Mouse (Mus musculus) c-Kit-negative CD71-positive TER-119-positive erythroid progenitor cells, embryonic 14.5 days (primary cell): ENCODE measurements at regions not wholly inside any gene's neighbourhood (a gene's known extent, or its start where the extent isn't known, plus 50 kb on each side); places are given as distances from the start of the nearest gene placed in this dataset.

ENCODE experiments used
- DNase-seq: peaks from one replicate; pipeline ENCODE4 v3.0.0-alpha.2; 2013; ENCODE audit warnings: low read depth, low spot score

DNA sequence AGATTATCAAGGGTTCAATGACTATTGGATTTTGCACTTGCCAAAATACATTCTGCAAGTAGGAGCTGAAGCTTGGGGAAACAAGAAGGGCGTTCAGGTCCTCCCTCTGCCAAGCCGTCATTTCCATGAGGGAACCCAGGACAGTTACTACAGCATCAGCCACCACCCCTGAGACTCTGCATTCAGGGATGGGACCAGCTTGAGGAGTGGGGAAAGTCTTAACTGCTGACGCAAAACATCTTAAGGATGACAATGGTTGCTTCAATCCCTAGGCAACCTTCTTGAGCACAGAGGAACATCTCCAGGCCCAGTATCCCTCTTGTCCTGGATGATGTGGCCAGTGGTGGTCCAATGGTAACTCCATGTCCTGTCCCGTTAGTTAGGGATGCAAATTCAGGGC is 137.2 kb upstream of the Noct start:
- DNase-seq = no peak

DNA sequence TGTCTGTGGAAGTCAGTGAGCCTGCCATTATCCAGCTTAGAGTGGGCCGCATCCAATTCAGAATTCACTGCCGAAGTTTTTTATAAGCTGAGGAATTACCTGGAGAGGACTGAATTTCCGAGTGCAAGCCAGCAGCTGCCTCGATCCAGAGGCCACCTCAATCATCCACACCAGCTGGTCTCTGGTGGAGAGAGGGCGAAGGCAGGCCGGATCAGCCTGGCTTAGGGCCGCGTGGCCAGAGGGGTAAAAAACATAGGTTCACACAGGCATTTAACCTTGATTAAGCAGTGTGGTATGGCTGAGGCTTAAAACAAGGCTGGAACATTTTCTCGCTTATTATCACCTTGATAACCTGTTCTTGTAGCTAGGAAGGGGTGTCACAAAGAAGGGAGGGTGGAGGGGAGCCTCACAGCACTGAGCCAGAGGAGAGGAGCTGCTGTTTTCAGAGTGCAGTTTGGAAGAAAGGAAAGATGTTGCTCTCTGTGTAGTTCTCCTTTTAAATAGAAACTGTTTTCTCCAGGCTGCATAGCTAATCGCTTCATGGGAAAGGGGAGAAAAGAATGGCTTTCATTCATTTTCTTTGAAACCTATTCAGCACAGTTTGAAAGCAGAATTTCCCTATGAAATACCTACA is 135.1 kb upstream of the Noct start:
- DNase-seq = no peak

DNA sequence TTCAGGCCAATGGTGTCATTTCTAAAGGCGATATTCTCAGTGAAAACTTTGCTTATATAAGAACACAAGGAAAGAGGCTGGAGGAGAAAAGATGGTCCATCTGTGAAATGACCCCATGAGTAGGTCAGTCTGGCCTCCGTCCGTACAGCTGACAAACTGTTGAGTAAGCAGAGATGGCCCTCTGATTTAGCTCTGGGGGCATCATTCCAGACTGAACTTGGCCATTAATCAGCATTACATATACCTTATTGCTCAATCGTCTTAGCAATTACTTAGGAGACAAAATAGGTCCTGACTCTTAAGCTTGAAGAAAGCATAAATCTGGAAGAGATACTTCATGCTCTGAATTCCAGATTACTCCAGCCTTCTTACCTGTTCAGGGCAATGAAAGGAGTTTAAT is 132.8 kb upstream of the Noct start:
- no peak for DNase-seq

DNA sequence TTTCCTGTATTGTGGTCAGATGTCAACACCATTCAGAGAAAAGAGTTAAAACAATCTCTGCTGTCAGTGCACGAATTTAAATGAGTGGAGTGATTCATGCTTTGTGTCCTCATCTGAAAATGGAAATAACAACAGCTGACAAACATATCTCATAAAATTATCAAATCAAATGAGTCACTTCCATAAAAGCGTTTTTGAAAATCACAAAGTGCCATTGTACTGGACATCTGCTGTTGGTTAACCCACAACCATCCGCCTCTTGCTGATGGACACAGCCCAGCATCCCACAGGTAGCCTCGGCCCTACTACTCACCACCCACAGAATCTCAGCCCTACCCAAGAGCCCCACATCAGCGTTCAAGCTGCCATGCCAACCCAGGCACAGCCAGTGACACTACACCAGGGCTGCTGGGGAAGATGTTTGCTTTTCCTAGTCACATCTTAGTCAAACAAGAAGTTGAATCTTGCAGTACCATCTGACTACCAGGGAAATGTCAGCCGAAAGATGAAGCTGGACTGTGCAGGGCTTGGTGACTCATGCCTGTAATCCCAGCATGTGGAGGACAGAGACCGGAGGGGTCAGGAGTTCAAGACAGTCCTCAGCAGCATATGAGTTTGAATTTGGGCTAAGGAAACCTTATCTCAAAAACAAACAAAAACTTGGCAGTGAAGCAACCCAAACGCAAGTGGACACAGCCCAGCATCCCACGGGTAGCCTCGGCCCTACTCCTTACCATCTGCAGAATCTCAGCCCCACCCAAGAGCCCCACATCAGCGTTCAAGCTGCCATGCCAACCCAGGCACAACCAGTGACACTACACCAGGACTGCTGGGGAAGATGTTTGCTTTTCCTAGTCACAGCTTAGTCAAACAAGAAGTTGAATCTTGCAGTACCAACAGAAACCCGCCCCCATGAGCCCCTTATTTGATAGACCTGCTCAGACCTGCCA is 131.9 kb upstream of the Noct start:
- no peak for DNase-seq

DNA sequence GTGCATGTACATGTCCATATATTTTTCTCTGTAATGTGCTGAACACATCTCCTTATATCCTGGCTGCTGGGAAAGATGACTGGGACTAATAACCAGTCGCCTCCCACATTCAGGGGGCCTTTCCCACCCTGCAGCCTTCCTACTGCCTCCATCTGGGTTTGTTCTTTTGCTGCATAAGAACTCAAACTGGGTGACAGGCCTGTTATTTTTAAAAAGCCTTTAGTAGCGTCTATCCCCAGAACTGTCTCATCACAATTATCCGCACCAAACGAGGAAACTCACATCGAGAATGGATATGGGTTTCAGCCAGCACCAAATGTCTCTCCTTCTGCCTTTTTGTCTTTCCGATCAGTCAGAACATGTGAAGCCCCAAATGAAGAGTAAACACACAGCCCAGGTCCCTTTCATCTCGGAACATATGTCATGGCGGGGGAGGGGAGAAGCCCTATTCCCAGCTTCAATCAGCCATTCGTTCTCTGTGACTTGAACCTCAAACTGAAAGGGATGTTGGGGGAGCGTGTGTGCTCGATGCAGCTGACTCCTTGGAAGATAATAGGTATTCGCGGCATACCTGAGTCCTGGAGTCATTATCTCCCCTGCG is 128.3 kb upstream of the Noct start:
- no peak for DNase-seq

DNA sequence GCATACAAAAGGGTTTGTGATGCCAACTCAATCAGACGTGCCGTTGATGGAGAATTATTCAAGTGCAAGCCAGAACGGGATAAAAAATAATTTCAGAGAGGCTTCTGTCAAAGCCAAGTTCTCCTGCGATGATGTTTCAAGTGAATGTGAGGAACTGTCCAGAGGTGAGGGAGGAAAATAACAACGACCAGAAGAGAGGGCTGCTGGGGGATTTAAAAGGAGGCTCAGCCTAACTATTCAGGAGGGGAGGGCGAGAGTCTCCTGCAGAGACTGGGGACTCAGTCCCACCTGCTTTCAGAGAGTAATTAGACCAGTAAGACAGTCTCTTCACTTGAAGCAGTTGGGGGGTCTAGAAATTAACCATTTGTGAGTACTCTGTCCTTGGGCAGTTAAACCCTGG is 127.7 kb upstream of the Noct start:
- no peak for DNase-seq

DNA sequence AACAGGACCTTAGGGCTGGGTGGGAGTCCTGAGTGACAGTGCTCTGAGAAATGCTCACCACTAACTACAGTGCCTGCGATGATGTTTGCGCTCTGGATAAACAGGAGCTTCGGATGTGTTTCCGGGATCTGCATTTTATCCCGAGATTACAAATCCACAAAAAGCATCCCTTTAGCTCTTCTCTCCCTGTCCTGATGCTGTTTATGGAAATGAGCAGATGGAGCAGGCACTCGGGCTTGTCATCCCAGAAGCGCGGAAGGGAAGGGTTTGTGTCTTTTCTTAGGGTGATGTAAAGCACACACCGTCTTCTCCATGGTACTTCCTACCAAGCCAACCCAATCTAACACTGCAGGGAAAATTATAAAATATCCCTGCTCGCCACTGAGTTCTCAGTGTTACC is 126.9 kb upstream of the Noct start:
- DNase-seq = no peak

DNA sequence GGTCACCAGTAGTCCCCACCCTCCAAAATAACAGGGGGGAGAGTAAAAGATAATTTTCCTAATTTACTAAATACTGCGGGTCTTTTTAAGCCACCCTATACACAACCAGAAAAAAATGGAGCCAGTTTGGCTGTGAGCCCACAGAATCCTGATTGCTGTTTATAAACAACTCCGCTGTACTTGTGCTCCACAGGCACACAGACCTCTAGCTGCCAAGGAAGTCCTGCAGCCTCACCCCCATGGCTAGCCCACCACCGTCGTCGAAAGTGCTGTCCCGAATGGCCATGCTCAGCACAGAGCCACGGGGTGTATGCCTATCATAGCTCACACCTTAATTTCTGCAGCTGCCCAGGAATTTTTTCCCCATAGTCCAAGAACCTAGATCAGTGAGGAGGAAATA is 124.3 kb upstream of the Noct start:
- no peak for DNase-seq

DNA sequence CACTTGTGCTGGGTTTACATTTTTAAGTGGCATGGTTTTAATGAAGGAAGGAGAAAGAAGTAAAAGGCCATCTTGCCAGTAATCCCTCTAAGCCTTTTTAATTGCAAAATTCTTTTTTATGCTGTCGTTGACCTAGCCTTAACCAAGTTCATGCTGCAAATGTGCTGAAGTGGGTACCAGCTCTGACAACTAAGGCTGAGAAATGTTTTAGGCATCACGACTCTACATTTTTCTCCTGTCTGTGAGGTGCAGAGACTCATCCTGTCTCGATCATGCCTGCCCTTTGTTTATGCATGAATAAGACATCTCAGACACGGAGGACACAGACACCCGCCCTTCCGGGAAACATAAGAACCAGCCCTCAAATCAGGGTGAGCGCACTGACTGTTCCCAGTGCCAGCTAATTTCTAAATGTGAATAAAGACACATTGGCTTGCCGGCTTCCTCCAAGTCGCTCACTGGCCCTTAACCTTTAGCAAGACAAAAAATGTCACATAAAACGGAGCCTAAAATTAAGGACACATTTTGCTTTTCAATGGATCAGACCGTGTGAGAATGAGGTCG is 115.5 kb upstream of the Noct start:
- no peak for DNase-seq

DNA sequence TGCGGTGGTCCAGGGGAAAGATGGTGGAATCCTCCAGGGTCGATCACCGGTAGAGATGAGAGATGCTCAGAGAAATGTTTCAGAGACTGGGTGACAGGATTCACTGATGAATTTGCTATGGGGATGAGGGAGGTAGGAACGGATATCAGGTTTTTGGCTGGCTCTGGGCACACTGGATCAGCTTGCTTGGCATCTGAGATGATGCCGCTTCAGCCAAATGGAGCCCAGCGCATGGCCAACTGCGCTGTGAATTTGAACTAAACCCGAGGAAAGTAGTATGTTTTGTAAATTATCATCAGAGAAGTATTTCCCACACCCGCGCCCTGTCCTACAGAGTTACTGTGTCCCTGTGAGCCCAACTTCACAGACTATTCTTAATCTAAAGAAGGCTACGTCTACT is 113.0 kb upstream of the Noct start:
- DNase-seq = no peak

DNA sequence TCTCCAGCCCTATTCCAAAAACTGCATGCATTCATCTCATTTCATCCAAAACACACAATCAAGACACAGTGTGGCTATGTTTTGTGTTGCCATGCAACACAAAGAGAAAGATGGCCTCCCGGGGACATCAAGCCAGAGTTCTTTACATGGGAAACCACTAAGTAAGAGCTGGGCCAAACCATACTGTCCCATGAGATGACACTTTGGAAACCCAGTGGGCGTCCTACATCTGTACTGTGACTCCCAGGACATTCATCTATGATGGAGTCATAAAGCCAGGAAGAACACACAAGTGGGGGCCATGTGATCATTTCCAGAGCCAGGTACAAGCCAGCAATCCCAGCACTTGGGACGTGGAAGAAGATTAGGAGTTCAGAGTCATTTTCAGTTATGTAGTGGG is 111.9 kb upstream of the Noct start:
- no peak for DNase-seq

DNA sequence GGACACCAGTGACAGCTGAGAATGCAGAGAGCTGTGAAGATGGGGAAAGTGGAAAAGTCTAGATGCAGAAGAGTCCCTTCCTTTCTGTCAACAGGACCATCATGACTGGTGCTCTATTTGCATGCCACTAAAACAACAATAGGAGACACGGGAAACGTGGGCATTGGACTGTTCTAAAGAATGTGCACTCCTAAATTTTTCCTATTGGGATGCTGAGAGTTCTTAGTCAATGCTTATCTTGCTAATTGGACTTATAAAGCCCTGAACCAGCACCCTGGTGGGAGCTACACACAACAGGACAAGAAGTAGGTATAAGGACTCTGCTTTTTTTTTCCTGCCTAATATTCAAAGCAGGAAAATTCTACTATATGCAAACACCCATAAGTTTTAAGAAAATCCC is 108.3 kb upstream of the Noct start:
- DNase-seq = no peak

DNA sequence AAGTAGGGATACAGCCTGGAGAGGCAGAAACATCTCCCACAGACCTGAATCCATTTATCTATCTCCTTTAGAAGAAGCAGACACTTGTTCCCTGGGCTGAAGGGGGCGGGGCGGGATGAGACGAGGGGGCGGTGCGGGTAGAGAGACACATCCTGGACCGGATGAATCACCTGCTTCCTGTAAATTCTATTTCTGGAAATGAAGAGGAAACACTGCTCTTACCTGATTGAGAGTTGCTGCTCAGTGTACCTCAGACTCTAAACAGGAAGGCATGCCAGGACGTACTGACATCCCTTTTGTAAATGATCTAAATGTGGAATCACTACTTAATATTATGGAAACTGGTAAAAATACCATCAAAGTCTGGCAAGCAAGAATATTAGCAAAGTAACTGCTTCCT is 105.5 kb upstream of the Noct start:
- DNase-seq = no peak

DNA sequence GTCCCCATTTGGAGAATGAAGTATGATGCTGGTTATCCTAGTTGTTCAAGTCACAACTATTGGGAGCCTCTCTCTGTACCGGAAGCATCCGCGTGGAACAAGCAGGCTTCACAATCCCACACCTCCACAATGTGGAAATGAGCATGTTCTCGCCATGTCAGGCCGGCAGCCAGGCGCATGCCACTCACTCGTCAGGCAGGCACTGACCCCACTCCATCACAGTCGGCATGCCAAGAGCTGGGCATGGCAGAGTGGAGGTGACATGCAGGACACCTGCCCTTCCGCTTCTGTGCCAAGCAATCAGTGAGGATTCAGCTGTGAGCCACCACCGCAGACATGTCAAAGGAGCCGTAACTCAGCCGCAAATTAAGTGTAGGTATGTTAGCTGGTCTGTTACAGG is 103.7 kb upstream of the Noct start:
- DNase-seq = no peak

DNA sequence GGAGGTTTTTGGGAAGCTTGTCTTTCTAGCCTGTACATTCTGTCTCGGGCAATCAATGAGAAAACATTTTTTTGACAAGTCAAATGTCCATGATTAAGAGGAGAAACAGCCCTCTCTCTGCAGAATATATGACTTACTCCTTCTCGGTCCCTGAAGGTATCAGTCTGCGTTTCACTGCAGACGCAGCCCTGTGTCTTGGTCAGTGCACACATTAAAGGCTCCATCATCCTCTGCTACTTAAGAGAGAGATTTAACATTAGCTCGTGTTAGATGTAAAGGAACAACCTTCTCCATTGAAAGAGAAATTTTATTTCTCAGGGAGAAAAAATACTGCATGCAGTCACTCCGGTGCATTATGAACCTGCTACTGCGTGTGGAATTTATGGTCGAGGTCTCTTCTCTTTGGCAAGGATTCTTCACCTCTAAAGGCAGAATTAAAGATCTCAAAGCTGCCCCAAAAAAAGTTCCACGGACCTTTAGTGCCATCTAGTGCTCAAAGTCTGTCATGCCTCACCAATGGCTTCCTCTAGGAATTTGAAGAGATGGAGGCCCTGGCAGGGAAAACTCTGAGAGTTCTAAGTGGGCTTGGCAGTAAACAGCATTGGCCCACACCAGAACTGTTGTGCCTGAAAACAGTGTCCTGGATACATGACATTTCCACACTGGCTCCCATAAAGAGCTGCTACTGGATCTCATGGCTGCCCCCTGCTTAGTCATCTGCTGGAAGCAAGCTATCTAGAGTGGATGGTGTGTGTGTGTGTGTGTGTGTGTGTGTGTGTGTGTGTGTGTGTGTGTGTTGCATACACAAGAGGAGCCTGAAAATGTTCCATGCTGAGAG is 102.3 kb upstream of the Noct start:
- DNase-seq = no peak

DNA sequence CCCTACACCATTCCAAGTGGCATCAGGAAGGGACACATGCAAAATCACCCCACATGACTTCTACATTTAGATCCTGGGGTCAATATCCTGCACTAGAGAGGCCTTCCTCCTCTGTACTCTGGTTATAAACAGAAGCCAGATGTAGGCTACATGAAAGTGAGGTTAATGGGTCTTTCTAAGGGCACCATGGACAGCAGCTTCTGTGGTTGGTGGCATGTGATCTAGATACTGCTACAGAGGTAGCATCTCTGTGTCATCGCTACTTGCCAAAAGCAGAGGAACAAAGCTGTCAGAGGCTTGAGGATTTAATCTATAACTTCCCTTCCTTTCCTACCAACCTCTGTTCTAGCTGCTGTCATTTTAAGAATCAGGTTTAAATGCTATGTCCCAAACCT is 101.7 kb upstream of the Noct start:
- DNase-seq = no peak

DNA sequence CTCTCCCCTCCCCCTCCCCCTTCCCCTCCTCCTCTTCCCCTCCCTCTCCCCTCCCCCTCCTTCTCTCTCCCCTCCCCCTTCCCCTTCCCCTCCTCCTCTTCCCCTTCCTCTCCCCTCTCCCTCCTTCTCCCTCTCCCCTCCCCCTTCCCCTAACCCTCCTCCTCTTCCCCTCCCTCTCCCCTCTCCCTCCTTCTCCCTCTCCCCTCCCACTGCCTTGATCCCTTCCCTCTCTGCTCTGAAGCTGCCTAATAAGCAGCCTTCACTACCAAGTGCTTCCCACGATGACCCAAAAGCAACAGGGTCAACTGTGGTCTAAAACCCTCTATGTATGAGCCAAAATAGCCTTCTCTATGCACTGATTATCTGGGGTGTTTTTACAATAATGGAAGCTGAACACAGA is 96.4 kb upstream of the Noct start:
- DNase-seq = no peak

DNA sequence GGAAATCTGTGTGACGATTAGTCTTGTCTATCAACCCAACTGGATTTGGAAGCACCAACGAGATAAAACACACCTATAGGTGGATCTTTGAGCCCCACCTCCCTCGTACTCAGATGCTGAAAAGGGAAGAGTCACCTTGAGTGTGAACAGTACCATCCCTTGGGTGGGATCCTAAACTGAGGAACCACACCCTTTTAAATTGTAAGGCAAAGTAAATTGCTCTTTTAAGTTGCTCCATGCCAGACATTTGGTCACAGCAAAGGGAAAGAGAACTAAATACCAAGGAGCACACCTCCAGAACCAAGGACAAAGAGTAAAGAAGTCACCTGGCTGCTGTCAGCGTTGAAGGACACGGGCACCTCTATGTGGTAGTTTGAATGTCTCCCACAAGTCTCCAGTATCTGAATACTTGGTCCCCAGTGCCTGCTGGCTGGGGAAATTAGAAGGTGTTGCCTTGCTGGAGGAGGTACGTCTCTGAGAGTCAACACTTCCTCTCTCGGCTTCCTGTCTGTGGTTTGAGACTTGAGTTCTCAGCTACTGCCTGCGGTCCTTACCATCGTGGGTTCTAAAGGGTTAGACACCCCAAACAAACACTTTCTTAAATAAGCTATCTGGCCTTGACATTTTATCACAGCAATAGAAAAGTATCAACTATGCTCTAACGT is 95.6 kb upstream of the Noct start:
- DNase-seq = no peak

DNA sequence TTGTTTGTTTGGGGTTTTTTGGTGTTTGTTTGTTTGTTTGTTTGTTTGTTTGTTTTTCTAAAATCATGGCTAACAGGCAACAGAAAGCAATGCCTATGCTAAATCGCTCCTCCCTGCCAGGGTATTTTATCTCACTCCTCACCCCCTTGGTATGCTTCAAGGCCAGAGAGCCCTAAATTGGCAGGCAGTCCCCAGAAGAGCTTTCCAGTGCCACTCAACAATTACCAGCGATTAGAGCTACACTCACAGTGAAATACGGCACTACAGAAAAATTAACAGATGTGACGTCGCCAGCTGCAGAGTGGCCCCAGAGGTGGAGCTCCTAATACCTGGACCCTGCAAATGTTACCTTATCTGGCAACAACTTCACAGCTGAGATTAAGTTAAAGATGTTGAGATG is 93.5 kb upstream of the Noct start:
- no peak for DNase-seq

DNA sequence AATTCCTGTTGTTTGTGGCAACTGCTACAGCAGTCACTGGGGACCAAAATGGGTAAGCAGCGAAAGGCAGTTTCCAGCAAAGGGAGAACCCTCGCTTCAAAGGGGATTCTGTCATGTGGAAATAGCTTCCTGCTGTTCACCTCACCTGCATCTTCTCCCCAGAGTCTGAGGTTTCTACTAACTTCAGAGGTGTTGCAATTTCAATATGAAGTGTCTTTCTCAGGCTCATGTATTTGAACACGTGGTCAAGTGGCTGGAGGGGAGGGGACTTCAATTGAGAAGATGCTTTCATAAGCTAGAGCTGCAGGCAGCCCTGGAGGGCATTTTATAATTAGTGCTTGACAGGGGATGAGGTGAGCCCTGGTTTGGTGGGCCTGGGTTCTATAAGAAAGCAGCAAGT is 92.9 kb upstream of the Noct start:
- no peak for DNase-seq

DNA sequence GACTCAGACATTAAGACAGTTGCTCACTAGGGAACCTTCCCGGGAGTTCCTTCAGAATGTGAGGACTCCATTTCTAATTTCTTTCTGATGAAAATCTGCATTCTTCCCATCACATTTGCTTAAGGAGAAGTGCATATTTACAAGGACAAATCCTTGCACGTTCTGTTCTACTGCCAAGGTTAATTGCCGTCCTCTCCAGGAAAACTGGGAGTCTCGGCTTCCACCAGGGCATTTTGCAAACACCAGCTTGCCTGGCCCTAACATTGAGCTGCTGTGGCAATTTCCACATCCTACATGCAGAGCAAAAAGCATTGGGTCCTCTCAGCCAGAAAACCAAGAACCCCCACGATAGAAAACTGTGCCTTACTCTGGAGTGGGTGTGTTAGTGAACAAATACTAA is 91.5 kb upstream of the Noct start:
- no peak for DNase-seq
